10 mouse cellular contexts compared by ENCODE assay signal in the genomic region with DNA sequence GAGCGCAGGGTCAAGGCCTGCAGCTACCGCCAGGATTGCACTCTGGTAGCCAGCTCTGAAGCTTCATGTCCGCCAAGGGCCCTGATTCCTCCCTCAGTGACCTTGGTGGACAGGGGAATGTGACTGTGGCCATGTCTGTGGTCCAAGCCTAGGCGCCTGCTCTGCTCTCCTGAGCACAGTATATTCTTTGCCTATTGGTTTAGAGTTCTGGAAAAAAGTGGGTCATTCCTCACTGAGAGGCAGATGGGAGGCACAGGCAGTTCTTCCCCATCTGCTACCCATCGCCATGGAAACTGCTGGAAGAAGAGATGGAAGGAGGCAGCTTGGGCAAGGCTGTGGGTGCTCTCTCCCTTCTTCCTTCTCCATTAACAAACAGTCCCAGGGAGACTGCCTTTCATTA.
DNase-seq lines count a peak whose midpoint lies in the region; ATAC-seq lines count a peak whose summit lies in the region.
"Had no signal": no experiment of that assay in that cellular context is flagged by ENCODE, and none has a peak within 500 bp of the region (broad histone marks: within the 10 kb centered on the region; RNA-seq: fewer than 3 reads in every experiment).

No protein-coding gene starts in this region.

- H3K4me2 ChIP-seq in forebrain, embryonic 15.5 days (replicated peaks): no peak overlapping the region
- H3K4me2 ChIP-seq in neural tube, embryonic 14.5 days (ENCODE audit: low read depth, low read length): no peak overlapping the region
- no peak overlapping the region for H3K4me2 ChIP-seq in liver, embryonic 12.5 days
- H3K4me2 ChIP-seq: limb, embryonic 15.5 days had no signal

- no peaks in the 10 kb centered on the region for H3K27me3 ChIP-seq in forebrain, embryonic 15.5 days
- H3K27me3 ChIP-seq in neural tube, embryonic 14.5 days (ENCODE audit: control insufficient read depth, insufficient read depth, low read length): no peaks in the 10 kb centered on the region
- no peaks in the 10 kb centered on the region for H3K27me3 ChIP-seq in liver, embryonic 12.5 days (replicated peaks)

- peaks cover 59% of the 10 kb centered on the region for H3K36me3 ChIP-seq in forebrain, embryonic 15.5 days
- H3K36me3 ChIP-seq in neural tube, embryonic 14.5 days (ENCODE audit: control insufficient read depth, insufficient read depth, low read length): peaks cover 32% of the 10 kb centered on the region
- H3K36me3 ChIP-seq in liver, embryonic 12.5 days: peaks cover 100% of the 10 kb centered on the region
- H3K36me3 ChIP-seq: limb, embryonic 15.5 days had no signal

- H3K4me1 ChIP-seq in forebrain, embryonic 15.5 days: peaks cover 25% of the 10 kb centered on the region
- 0 out of 2 replicates have a peak, but pooled peaks cover 3% of the 10 kb centered on the region for H3K4me1 ChIP-seq in neural tube, embryonic 14.5 days (ENCODE audit: control insufficient read depth, insufficient read depth, low read length)
- H3K4me1 ChIP-seq in liver, embryonic 12.5 days: peaks cover 35% of the 10 kb centered on the region
- H3K4me1 ChIP-seq: limb, embryonic 15.5 days had no signal

- H3K9ac ChIP-seq in forebrain, embryonic 15.5 days (replicated peaks): no peak overlapping the region
- H3K9ac ChIP-seq in neural tube, embryonic 14.5 days (replicated peaks; ENCODE audit: low read depth, low read length): no peak overlapping the region
- no peak overlapping the region for H3K9ac ChIP-seq in liver, embryonic 12.5 days
- H3K9ac ChIP-seq: limb, embryonic 15.5 days had no signal

- DNase-seq in cerebellum, adult 18-20 months: peak; percentile 69 to 79
- peak; percentile 83 for DNase-seq in layer of hippocampus, adult 9-10 months (ENCODE audit: low spot score)
- no peak for DNase-seq in Muller cell, postnatal 12 days (ENCODE audit: inconsistent ontology term)

- WGBS in forebrain, embryonic 15.5 days: 80% methylated on average over 5 of the region's 5 CpGs
- 70% methylated on average over 5 of the region's 5 CpGs for WGBS in neural tube, embryonic 14.5 days
- WGBS in liver, embryonic 12.5 days (ENCODE audit: insufficient replicate concordance): 88% methylated on average over 5 of the region's 5 CpGs

- peak; percentile 81 for ATAC-seq in forebrain, embryonic 15.5 days (replicated peaks)
- ATAC-seq in neural tube, embryonic 14.5 days (ENCODE audit: low read depth): peak; percentile 41; the same call in 1 of the 2 replicates
- ATAC-seq in monocyte, adult 5-6 weeks (replicated peaks; ENCODE audit: insufficient number of reproducible peaks, low FRiP score, low TSS enrichment, poor library complexity, severe bottlenecking): no peak
- ATAC-seq in erythroblast, adult 5-6 weeks (replicated peaks; ENCODE audit: low FRiP score, poor library complexity, severe bottlenecking): no peak
- no peak for ATAC-seq in liver, embryonic 12.5 days

- H3K9me3 ChIP-seq in forebrain, embryonic 15.5 days: no peaks in the 10 kb centered on the region
- no peaks in the 10 kb centered on the region for H3K9me3 ChIP-seq in neural tube, embryonic 14.5 days (ENCODE audit: control insufficient read depth, low read length)
- H3K9me3 ChIP-seq in liver, embryonic 12.5 days (replicated peaks): no peaks in the 10 kb centered on the region
- H3K9me3 ChIP-seq: limb, embryonic 15.5 days had no signal

- H3K4me3 ChIP-seq in forebrain, embryonic 15.5 days: no peak overlapping the region
- H3K4me3 ChIP-seq in neural tube, embryonic 14.5 days (ENCODE audit: low read depth, low read length): no peak overlapping the region
- H3K4me3 ChIP-seq in liver, embryonic 12.5 days: no peak overlapping the region
- H3K4me3 ChIP-seq: limb, embryonic 15.5 days; myocyte had no signal

- peak overlapping the region; percentile 86 for H3K27ac ChIP-seq in forebrain, embryonic 15.5 days (replicated peaks)
- no peak overlapping the region for H3K27ac ChIP-seq in neural tube, embryonic 14.5 days (ENCODE audit: low read depth, low read length)
- H3K27ac ChIP-seq in liver, embryonic 12.5 days: no peak overlapping the region
- H3K27ac ChIP-seq: limb, embryonic 15.5 days had no signal

Comparison
In these comparisons a context has a peak if more than half of its experiments do, and no peak if none do; other contexts are left out.
1. ATAC-seq: peak in forebrain, embryonic 15.5 days (single experiment) and neural tube, embryonic 14.5 days (single experiment); none in monocyte, adult 5-6 weeks (single experiment), erythroblast, adult 5-6 weeks (single experiment) and liver, embryonic 12.5 days (single experiment).